Mouse (Mus musculus) ES-Bruce4 (cell line): ENCODE data around the gene Prcd. TPM values are rescaled to one million over a fixed set of nuclear protein-coding genes. Genes with fewer than 3 reads are reported as not detected.

ENCODE experiments used
- H3K27ac ChIP-seq: 2 replicates; pipeline ENCODE4 v1.5.1; 2012; ENCODE audit warnings: low read length, inconsistent platforms; ENCODE audit not compliant: insufficient read depth
- H3K27me3 ChIP-seq: 2 replicates; pipeline ENCODE4 v1.6.1; 2012; ENCODE audit warnings: mild to moderate bottlenecking, low read length, inconsistent platforms; ENCODE audit not compliant: control insufficient read depth, poor library complexity, insufficient read depth, severe bottlenecking
- H3K36me3 ChIP-seq: 2 replicates; pipeline ENCODE4 v1.6.1; 2012; ENCODE audit warnings: inconsistent platforms, mild to moderate bottlenecking, low read length, moderate library complexity; ENCODE audit not compliant: control insufficient read depth, poor library complexity, insufficient read depth, severe bottlenecking
- H3K4me1 ChIP-seq: one replicate; pipeline ENCODE4 v1.8.1; 2011; ENCODE audit warnings: low read length; ENCODE audit not compliant: control insufficient read depth, insufficient read depth
- H3K4me3 ChIP-seq: 2 replicates; pipeline ENCODE4 v1.5.1; 2011; ENCODE audit warnings: low read depth, mild to moderate bottlenecking, low read length
- H3K9ac ChIP-seq: 2 replicates; pipeline ENCODE4 v1.6.1; 2012; ENCODE audit warnings: low read depth, mild to moderate bottlenecking, inconsistent platforms; ENCODE audit not compliant: poor library complexity, severe bottlenecking
- H3K9me3 ChIP-seq: replicated peaks from 2 replicates; pipeline ENCODE4 v1.6.1; 2012; ENCODE audit warnings: mild to moderate bottlenecking, low read length, inconsistent platforms; ENCODE audit not compliant: control insufficient read depth, poor library complexity, insufficient read depth, severe bottlenecking
- CTCF ChIP-seq: IDR thresholded peaks from one replicate; pipeline ENCODE4 v1.8.1; 2011; ENCODE audit warnings: low read depth, low read length
- EP300 ChIP-seq: IDR thresholded peaks from 2 replicates; pipeline ENCODE4 v1.6.1; 2011; ENCODE audit warnings: low read depth, low read length; ENCODE audit not compliant: insufficient read depth
- POLR2A ChIP-seq: IDR thresholded peaks from one replicate; pipeline ENCODE4 v1.8.1; 2011; ENCODE audit warnings: low read length; ENCODE audit not compliant: insufficient read depth
- polyA plus RNA-seq: library from polyadenylated mRNA; stranded (reverse); fragments of >200 nt; gene quantifications from 2 replicates; pipeline ENCODE4 v1.2.4, GENCODE M21; 2011; ENCODE audit warnings: low read depth; ENCODE audit not compliant: missing spikeins, insufficient read depth, insufficient read length

The Prcd gene
- polyA plus RNA-seq, 1 experiment, result not detected

- TF ChIP-seq EP300 (no peak), CTCF (no peak)
- Histone ChIP-seq H3K27me3 (no peaks in the 10 kb centered on the region), H3K9me3 (no peaks in the 10 kb centered on the region), H3K27ac (no peak overlapping the region), H3K36me3 (peaks cover 2% of the 10 kb centered on the region; the same call in 1 of the 2 replicates), H3K9ac (no peak overlapping the region), H3K4me1 (peaks cover 4% of the 10 kb centered on the region), H3K4me3 (no peak overlapping the region)
These were observed 32.4 kb downstream of the Prcd start for GRCm38 (mm10) chr11:116685729-116686128.

- Histone ChIP-seq H3K27me3 (no peaks in the 10 kb centered on the region), H3K27ac (no peak overlapping the region)
- TF ChIP-seq CTCF (no peak), POLR2A (no peak), EP300 (no peak)
These were observed 34.6 kb downstream of the Prcd start for GRCm38 (mm10) chr11:116687897-116688296.

GRCm38 (mm10) chr11:116689622-116690021 lies 36.3 kb downstream of the Prcd start:
- Histone ChIP-seq H3K27ac (no peak overlapping the region), H3K9me3 (no peaks in the 10 kb centered on the region), H3K9ac (no peak overlapping the region), H3K4me1 (peaks cover 2% of the 10 kb centered on the region), H3K36me3 (peaks cover 2% of the 10 kb centered on the region; the same call in 1 of the 2 replicates), H3K4me3 (no peak overlapping the region), H3K27me3 (no peaks in the 10 kb centered on the region)
- TF ChIP-seq EP300 (no peak), CTCF (no peak), POLR2A (no peak)

More at GRCm38 (mm10) chr11:116687897-116688296, 34.6 kb downstream of the Prcd start:
- Histone ChIP-seq H3K9me3 (no peaks in the 10 kb centered on the region), H3K4me3 (no peak overlapping the region), H3K9ac (no peak overlapping the region), H3K4me1 (no peaks in the 10 kb centered on the region), H3K36me3 (peaks cover 2% of the 10 kb centered on the region; the same call in 1 of the 2 replicates)

- Histone ChIP-seq H3K4me1 (peaks cover 2% of the 10 kb centered on the region), H3K27ac (no peak overlapping the region), H3K9ac (no peak overlapping the region), H3K4me3 (no peak overlapping the region), H3K27me3 (no peaks in the 10 kb centered on the region), H3K36me3 (no peaks in the 10 kb centered on the region), H3K9me3 (no peaks in the 10 kb centered on the region)
- TF ChIP-seq EP300 (no peak), POLR2A (no peak), CTCF (no peak)
These were observed 37.6 kb downstream of the Prcd start for GRCm38 (mm10) chr11:116690701-116691575.

- no peaks in the 10 kb centered on the region for H3K9me3 ChIP-seq
- peak overlapping the region; percentile 60 for H3K4me3 ChIP-seq
- no peaks in the 10 kb centered on the region for H3K36me3 ChIP-seq
- H3K9ac ChIP-seq, result peak overlapping the region; percentile 57
- peaks cover 11% of the 10 kb centered on the region for H3K4me1 ChIP-seq
- TF ChIP-seq CTCF, result no peak
- H3K27me3 ChIP-seq, result no peaks in the 10 kb centered on the region
- H3K27ac ChIP-seq, result no peak overlapping the region
These were observed 40.5 kb downstream of the Prcd start for GRCm38 (mm10) chr11:116693899-116694249.

- Histone ChIP-seq H3K4me3 (peak overlapping the region; percentile 60), H3K27ac (no peak overlapping the region), H3K27me3 (no peaks in the 10 kb centered on the region), H3K4me1 (peaks cover 11% of the 10 kb centered on the region), H3K9ac (peak overlapping the region; percentile 57), H3K36me3 (no peaks in the 10 kb centered on the region), H3K9me3 (no peaks in the 10 kb centered on the region)
- no peak for TF ChIP-seq EP300
- no peak for TF ChIP-seq CTCF
- TF ChIP-seq POLR2A, result no peak
These were observed 41.2 kb downstream of the Prcd start for GRCm38 (mm10) chr11:116694250-116695193.
